Mouse (Mus musculus) intestine, postnatal 0 days (tissue): ENCODE measurements around the gene Mmd2. TPM values are rescaled to one million over a fixed set of nuclear protein-coding genes. Genes with fewer than 3 reads are reported as not detected.

ENCODE experiments used
- ATAC-seq: fragments of 200-750 bp; cut with Nextera tagmentation; 2 replicates; pipeline ENCODE4 v1.8.0; 2017; ENCODE audit warnings: mild to moderate bottlenecking, moderate TSS enrichment, moderate library complexity
- H3K27ac ChIP-seq: fragments of 300-500 bp; sonication (generic); 2 replicates; pipeline ENCODE4 v1.5.1; 2014; ENCODE audit warnings: mild to moderate bottlenecking, low read depth, low read length, moderate library complexity
- H3K27me3 ChIP-seq: fragments of 300-500 bp; sonication (generic); replicated peaks from 2 replicates; pipeline ENCODE4 v1.6.1; 2014; ENCODE audit warnings: low read length, mixed read lengths; ENCODE audit not compliant: control insufficient read depth, insufficient read depth
- H3K36me3 ChIP-seq: fragments of 300-500 bp; sonication (generic); 2 replicates; pipeline ENCODE4 v1.6.1; 2014; ENCODE audit warnings: mild to moderate bottlenecking, moderate library complexity; ENCODE audit not compliant: control insufficient read depth, insufficient read depth
- H3K4me1 ChIP-seq: fragments of 300-500 bp; sonication (generic); replicated peaks from 2 replicates; pipeline ENCODE4 v1.6.1; 2014; ENCODE audit warnings: antibody characterized with exemption, low read length, mixed read lengths; ENCODE audit not compliant: control insufficient read depth, insufficient read depth
- H3K4me2 ChIP-seq: fragments of 300-500 bp; sonication (generic); replicated peaks from 2 replicates; pipeline ENCODE4 v1.6.1; 2014; ENCODE audit warnings: low read depth, mild to moderate bottlenecking, moderate library complexity
- H3K4me3 ChIP-seq: fragments of 300-500 bp; sonication (generic); 2 replicates; pipeline ENCODE4 v1.5.1; 2014; ENCODE audit warnings: low read depth, low read length
- H3K9ac ChIP-seq: fragments of 300-500 bp; sonication (generic); 2 replicates; pipeline ENCODE4 v1.6.1; 2014; ENCODE audit warnings: mild to moderate bottlenecking, low read depth, low read length
- H3K9me3 ChIP-seq: fragments of 300-500 bp; sonication (generic); 2 replicates; pipeline ENCODE4 v1.6.1; 2016; ENCODE audit warnings: mixed run types; ENCODE audit not compliant: control insufficient read depth
- CTCF ChIP-seq: sonication (generic); IDR thresholded peaks from 2 replicates; pipeline ENCODE4 v1.5.1; 2016; ENCODE audit warnings: low read depth, mild to moderate bottlenecking, control low read depth, antibody characterized with exemption, moderate library complexity
- WGBS: fragments of 180-500 bp; shearing (Covaris S2); extraction: QIAGEN DNeasy Blood & Tissue Kit; methylation state at CpG from one replicate; pipeline ENCODE4 v1.1.7; 2014; 5-methylcytosine and 5-hydroxymethylcytosine counted together
- polyA plus RNA-seq: library from polyadenylated mRNA; unstranded; fragments of >200 nt; fragmentation: Nextera tagmentation; extraction: Ambion mirVana; gene quantifications from 2 replicates; pipeline ENCODE4 v1.2.1, GENCODE M21; 2015

Gene Mmd2
- polyA plus RNA-seq, 1 experiment from 2014 or later = 0.63 TPM

DNA sequence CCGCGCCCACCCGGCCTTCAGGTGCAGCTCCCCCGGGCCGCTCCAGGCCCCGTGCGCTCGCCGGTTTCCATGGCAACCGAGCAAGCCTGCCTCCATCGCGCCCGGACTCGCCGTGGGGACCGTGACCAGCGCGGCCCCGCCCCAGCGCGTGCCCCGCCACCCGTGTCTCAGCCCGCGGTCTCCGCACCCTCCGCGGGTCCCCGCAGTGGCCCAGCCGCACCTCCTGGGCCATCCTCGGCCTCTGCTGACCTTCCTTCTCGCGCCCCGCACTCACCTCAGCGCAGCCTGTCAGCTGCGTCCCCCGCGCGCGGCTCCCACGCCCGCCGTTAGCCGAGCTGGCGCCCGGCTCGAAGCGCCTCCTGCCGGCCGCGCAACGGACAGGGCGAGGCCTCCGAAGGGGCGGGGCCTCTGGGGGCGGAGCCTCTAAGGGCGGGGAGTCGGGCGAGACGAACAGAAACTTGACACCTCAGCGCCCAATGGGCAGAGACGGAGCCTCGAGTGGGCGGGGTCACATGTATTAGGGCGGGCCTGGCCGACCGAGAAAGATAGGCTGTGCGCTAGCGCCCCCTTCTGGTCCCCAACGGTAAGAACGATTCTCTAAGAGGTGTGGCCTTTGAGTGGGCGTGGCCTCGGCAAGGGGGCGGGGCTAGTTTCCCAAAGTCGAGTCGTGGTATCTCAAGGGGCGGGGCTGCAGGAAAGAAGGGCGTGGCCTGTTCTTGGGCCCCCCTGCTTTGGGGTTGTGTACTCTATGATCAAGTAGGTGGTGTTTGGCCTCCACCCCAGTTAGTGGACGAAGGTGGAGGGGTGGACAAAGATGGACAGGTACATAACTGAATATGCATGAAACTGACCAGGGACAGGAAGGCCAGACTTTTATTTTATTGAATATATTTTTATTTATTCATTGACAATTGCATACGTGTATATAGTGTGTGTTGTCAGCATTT is 57.6 kb downstream of the Mmd2 start, which contains the start of gene Radil:
Gene Radil, minus strand, starts transcription at position 393 of the 947 bp plus-strand sequence.
- Histone ChIP-seq H3K36me3 (no peaks in the 10 kb centered on the region), H3K4me2 (peak within 1 kb of the TSS; percentile 92), H3K4me3 (peak within 1 kb of the TSS; percentile 54), H3K9me3 (no peaks in the 10 kb centered on the region), H3K27me3 (peaks cover 11% of the 10 kb centered on the region; the same call in 1 of the 2 replicates), H3K4me1 (0 out of 2 replicates have a peak, but pooled peaks cover 3% of the 10 kb centered on the region), H3K9ac (peak within 1 kb of the TSS; percentile 37), H3K27ac (no peak within 1 kb of the TSS)
- peak; percentile 90 for TF ChIP-seq CTCF
- WGBS = 3% methylated on average over 77 of the region's 80 CpGs
- peak; percentile 93 for ATAC-seq

DNA sequence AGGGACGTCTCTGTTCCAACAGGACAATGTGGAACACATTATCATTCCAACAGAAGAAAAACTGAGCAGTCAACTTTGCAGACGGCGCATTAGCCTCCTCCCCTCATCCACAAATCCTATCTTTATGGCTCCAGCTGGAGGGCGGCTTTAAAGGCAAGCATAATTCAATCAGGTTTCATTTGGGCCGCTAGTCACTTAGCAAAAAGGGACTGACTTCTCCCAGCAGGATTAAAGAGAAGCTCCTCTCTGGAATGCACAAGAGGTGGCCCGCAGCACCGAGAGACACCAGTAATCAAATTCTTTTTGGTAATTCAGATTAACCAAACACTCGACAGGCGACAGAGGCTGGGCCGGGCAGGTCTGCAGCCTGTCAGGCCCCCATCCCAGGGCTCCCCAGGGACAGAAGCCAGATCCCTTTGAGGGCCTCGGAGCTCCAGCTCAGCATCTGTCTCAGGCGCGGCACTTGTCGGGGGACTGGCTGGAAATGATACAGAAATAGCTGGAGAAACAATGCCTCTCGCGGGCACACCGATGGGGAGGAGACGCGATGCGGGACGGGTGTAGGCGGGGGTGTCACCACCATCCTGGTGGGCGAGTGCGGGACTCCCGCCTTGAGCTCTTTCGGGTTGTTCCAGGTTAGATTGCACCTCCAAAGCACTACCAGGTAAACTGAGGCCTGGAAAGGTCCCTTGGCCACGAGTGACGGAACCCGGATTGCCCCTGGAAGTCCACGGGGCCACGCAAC is 58.5 kb downstream of the Mmd2 start:
- WGBS = 4% methylated on average over 31 of the region's 31 CpGs
- Histone ChIP-seq H3K4me2 (peak overlapping the region; percentile 92), H3K27me3 (peaks cover 11% of the 10 kb centered on the region; the same call in 1 of the 2 replicates), H3K4me1 (0 out of 2 replicates have a peak, but pooled peaks cover 3% of the 10 kb centered on the region), H3K4me3 (peak overlapping the region; percentile 54), H3K9ac (peak overlapping the region; percentile 37), H3K9me3 (no peaks in the 10 kb centered on the region), H3K27ac (no peak overlapping the region), H3K36me3 (no peaks in the 10 kb centered on the region)
- TF ChIP-seq CTCF = no peak
- no peak for ATAC-seq

GRCm38 (mm10) chr5:142549441-142549840 is 59.2 kb downstream of the Mmd2 start:
- Histone ChIP-seq H3K36me3 (no peaks in the 10 kb centered on the region), H3K4me1 (0 out of 2 replicates have a peak, but pooled peaks cover 3% of the 10 kb centered on the region), H3K9me3 (no peaks in the 10 kb centered on the region), H3K27ac (no peak overlapping the region), H3K27me3 (peaks cover 11% of the 10 kb centered on the region; the same call in 1 of the 2 replicates), H3K4me2 (no peak overlapping the region), H3K4me3 (no peak overlapping the region), H3K9ac (no peak overlapping the region)
- 69% methylated on average over 9 of the region's 9 CpGs for WGBS
- no peak for ATAC-seq
- TF ChIP-seq CTCF = no peak

- H3K4me2 ChIP-seq = no peak overlapping the region
- 0 out of 2 replicates have a peak, but pooled peaks cover 3% of the 10 kb centered on the region for H3K4me1 ChIP-seq
- peaks cover 11% of the 10 kb centered on the region; the same call in 1 of the 2 replicates for H3K27me3 ChIP-seq
- no peaks in the 10 kb centered on the region for H3K9me3 ChIP-seq
- 82% methylated on average over 3 of the region's 3 CpGs for WGBS
- H3K9ac ChIP-seq = no peak overlapping the region
- H3K27ac ChIP-seq = no peak overlapping the region
- no peak for TF ChIP-seq CTCF
- ATAC-seq = no peak
- H3K36me3 ChIP-seq = no peaks in the 10 kb centered on the region
- no peak overlapping the region for H3K4me3 ChIP-seq
These were observed 61.5 kb downstream of the Mmd2 start for GRCm38 (mm10) chr5:142547066-142547465.

GRCm38 (mm10) chr5:142546344-142546743 is 62.3 kb downstream of the Mmd2 start:
- H3K27ac ChIP-seq = no peak overlapping the region
- H3K9me3 ChIP-seq = no peaks in the 10 kb centered on the region
- no peak overlapping the region for H3K9ac ChIP-seq
- ATAC-seq = no peak
- H3K27me3 ChIP-seq = peaks cover 11% of the 10 kb centered on the region; the same call in 1 of the 2 replicates
- no peaks in the 10 kb centered on the region for H3K36me3 ChIP-seq
- no peak overlapping the region for H3K4me2 ChIP-seq
- TF ChIP-seq CTCF = no peak
- no peak overlapping the region for H3K4me3 ChIP-seq
- WGBS = 43% methylated on average over 5 of the region's 5 CpGs
- H3K4me1 ChIP-seq = 0 out of 2 replicates have a peak, but pooled peaks cover 3% of the 10 kb centered on the region
